ENCODE assay signal across 12 mouse cellular contexts in the genomic region with DNA sequence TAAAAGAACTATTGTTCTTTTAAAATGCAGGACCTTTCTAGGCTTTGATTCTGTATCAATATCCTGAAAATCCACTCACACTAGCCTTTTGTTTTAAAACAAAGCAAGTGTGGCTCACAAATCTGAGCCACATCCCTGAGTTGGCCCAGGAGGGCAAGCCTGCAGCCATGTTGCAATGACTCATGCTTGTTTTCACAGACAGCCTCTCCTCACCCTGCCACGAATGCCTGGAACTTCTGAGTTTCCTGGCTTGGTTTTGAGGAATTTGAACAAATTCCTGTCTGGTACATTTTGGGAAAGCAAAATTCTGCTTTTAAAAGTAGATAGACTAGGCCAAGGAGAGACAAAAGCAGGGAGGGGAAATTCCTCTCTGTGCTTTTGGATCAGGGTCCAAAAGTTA.
DNase-seq lines count a peak whose midpoint lies in the region; ATAC-seq and TF ChIP-seq lines count a peak whose summit lies in the region.
"Had no signal": no experiment of that assay in that cellular context is flagged by ENCODE, and none has a peak within 500 bp of the region (broad histone marks: within the 10 kb centered on the region; RNA-seq: fewer than 3 reads in every experiment).

No protein-coding gene starts in this region.

- H3K4me3 ChIP-seq in heart, embryonic 11.5 days (ENCODE audit: low read depth, low read length): no peak overlapping the region
- no peak overlapping the region for H3K4me3 ChIP-seq in gastrocnemius, adult 2 months
- H3K4me3 ChIP-seq: liver, embryonic 13.5 days; stomach, embryonic 15.5 days had no signal

- H3K27ac ChIP-seq in heart, embryonic 11.5 days (ENCODE audit: low read depth, low read length): no peak overlapping the region
- peak overlapping the region; percentile 63 for H3K27ac ChIP-seq in gastrocnemius, adult 2 months
- H3K27ac ChIP-seq: liver, embryonic 13.5 days; stomach, embryonic 15.5 days had no signal

- no peaks in the 10 kb centered on the region for H3K4me1 ChIP-seq in heart, embryonic 11.5 days (ENCODE audit: control insufficient read depth, insufficient read depth, low read length)
- H3K4me1 ChIP-seq: liver, embryonic 13.5 days; stomach, embryonic 15.5 days had no signal

- peak; percentile 97 for DNase-seq in heart, adult 11 months
- DNase-seq in R1 (ENCODE audit: low read depth, low spot score): peak; percentile 29
- DNase-seq in gastrocnemius, adult 2 months: peak; percentile 61
- DNase-seq in lung, postnatal 25 days (ENCODE audit: low spot score): peak; percentile 37
- DNase-seq in layer of hippocampus, adult 8-10 months (ENCODE audit: low spot score in 2 of 2): no peak
- DNase-seq in MN1 (ENCODE audit: low spot score): no peak
- DNase-seq: cerebellum, postnatal 36 days; kidney, adult 8-10 months; liver, embryonic 13.5 days had no signal

- H3K9ac ChIP-seq in heart, embryonic 11.5 days (ENCODE audit: low read depth, low read length): no peak overlapping the region
- H3K9ac ChIP-seq: liver, embryonic 13.5 days; stomach, embryonic 15.5 days had no signal

- WGBS in heart, embryonic 11.5 days (ENCODE audit: insufficient replicate concordance): 42% methylated on average over 1 of the region's 1 CpGs

- no peak for ATAC-seq in heart, embryonic 11.5 days (replicated peaks; ENCODE audit: insufficient number of reproducible peaks, low FRiP score, low TSS enrichment)
- ATAC-seq in CD4-positive, CD25-positive, alpha-beta regulatory T cell, adult 4 months: no peak

- H3K9me3 ChIP-seq in heart, embryonic 11.5 days (replicated peaks; ENCODE audit: control insufficient read depth, low read length): no peaks in the 10 kb centered on the region
- H3K9me3 ChIP-seq: liver, embryonic 13.5 days; stomach, embryonic 15.5 days had no signal

- intact Hi-C loops in gastrocnemius, adult 2 months (cut with DNase I): no loop called here

- no peaks in the 10 kb centered on the region for H3K36me3 ChIP-seq in heart, embryonic 11.5 days (ENCODE audit: control insufficient read depth, insufficient read depth, low read length)
- H3K36me3 ChIP-seq: liver, embryonic 13.5 days; stomach, embryonic 15.5 days had no signal

- H3K27me3 ChIP-seq in heart, embryonic 11.5 days (ENCODE audit: control insufficient read depth, insufficient read depth, low read length): no peaks in the 10 kb centered on the region
- H3K27me3 ChIP-seq: liver, embryonic 13.5 days; stomach, embryonic 15.5 days had no signal

- no peak overlapping the region for H3K4me2 ChIP-seq in heart, embryonic 11.5 days
- H3K4me2 ChIP-seq: liver, embryonic 13.5 days; stomach, embryonic 15.5 days had no signal

- no peak for TF ChIP-seq CTCF in gastrocnemius, adult 2 months (IDR thresholded peaks at IDR 0.05)

Comparison
In these comparisons a context has a peak if more than half of its experiments do, and no peak if none do; other contexts are left out.
1. DNase-seq: peak in heart, adult 11 months (single experiment), R1 (single experiment), gastrocnemius, adult 2 months (single experiment) and lung, postnatal 25 days (single experiment); none in layer of hippocampus, adult 8-10 months (0 of 2) and MN1 (single experiment).